Mouse (Mus musculus) kidney, adult 18-20 months (tissue): ENCODE data around the gene Shisa8.
A peak's percentile ranks its signal among the peaks of the same experiment; 100 is the strongest.

Source experiments
- DNase-seq: peaks from one replicate; pipeline ENCODE4 v3.0.0; 2021

Shisa8 gene

DNA sequence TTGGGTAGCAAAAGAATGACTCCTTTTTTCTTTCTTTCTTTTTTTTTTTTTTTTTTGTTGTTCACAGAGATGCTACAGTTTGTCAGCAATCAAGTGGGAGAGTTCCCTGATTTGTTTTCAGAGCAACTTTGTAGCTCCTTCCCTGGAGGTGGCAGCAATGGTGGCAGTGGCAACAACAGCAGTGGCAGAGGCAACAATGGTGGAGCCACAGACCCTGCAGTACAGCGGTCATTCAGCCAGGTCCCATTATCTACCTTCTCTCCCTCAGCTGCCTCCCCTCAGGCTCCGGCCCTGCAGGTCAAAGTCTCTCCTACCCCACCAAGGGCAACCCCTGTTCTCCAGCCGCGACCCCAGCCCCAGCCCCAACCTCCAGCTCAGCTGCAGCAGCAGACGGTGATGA is 42.9 kb downstream of the Shisa8 start:
- no peak for DNase-seq

- peak; percentile 55 for DNase-seq
Observed at GRCm38 (mm10) chr15:82167201-82168168, 45.1 kb downstream of the Shisa8 start.

DNA sequence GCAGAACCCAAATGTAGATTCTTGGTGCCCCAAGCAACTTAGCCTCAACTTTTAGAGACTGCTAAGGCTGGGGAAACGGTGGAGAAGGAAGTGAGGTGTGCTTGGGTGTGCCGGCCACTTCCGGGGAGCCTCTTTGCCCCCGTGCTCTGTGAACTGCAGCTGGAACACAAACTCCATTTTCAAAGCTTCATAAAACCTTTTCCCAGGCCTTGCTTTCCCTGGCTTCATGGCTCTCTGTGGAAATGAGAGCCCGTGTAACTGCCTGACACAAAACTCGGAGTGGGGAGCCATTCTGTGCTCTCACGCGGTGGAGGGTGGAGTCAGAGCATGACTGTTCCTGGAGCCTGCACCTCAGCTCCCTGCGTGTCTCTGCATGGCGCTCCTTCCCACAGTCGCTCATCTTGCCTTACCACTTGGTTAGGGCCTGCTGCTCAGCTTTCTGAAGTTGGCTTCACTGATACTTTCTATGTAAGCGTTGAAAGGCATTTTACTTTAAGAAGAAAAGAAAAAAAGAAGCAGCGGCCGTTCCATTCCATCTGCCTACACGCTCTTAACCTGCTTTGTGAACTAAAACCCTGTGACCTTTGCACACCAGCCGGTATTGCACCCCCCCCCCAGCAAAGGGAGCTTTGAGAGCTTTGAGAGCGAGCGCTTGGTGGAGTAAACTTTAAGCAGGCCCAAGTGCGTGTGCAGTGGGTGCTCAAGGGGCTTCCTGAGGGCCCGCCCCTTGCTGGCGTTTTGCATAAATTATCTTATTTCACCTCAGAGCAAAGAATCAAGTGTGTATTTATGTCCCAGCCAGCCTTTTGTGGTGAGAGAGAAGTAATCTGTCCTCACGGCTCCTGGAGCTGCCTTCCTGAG is 46.1 kb downstream of the Shisa8 start:
- peak; percentile 64 for DNase-seq

DNA sequence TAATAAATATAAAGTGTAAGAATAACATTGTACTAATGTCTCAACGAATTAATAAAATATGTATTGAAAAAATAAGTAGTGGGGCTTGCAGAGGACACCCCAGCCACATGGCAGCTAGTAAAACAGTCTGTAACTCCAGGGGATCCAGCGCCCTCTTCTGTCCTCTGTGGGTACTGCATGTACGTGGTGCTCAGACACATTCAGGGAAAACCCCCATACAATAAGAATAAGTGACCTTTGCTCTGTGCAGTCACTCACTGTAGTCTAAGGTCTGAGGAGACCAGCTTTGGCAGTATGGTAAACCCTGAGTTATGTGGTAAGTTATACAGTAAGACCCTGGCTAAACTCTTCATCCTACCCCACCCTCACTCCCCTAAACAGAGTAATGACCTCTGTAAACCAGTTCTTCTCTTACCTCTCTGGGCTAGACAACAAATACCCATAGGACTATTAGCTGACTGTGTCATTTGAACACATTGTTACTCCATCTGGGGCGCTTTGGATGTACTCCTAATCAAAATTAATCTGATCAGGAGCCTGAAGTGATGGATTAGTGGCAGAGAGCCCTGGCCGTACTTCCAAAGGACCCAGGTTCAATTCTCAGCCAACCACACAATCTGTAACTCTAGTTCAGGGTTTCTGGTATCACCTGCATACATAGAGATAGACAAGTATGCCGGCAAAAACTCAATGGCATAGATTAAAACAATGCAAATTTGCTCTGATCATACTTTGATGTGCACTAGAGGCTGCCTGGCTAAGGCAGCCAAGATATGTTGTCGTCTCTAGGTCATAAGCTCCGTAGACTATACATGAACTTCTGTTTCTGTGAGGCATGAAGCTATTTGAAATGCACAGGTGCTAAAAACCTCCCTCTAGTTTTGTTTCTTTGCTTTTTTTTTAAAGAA is 47.0 kb downstream of the Shisa8 start:
- DNase-seq, result peak; percentile 84

DNA sequence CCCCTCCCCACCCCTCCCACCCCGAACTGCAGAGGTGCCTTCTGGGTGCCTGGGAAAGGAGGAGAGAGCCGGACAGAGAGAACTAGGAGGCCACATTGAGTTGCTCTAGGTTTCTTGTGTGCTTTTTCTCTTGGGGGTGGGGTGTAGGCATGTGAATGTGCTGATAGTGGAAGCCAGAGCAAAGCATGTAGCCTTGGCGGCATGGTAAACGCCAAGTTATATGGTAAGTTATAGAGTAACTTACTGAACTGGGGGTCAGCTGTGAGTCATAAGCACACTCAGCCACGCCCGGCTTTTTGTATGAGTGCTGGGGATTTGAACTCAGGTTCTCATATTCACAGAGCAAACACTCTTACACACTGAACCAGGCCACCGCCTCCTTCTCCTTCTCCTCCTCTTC is 48.1 kb downstream of the Shisa8 start:
- no peak for DNase-seq

DNA sequence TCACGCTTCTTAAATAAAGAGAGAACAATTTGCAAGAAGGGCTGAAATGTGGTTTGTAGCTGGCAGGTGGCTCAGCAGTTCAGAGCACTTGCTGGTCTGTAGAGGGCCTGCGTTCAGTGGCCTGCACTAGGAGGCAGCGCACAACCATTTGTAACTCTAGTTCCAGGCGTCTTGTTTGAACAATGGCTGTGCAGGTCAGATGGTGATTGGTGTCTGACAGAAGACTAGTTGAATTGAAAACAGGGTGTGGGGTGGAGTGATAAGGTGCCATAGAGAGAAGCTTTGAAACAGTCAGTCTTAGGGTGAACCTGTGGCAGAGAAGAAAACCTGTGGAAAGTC is 48.6 kb downstream of the Shisa8 start:
- DNase-seq, result no peak

DNA sequence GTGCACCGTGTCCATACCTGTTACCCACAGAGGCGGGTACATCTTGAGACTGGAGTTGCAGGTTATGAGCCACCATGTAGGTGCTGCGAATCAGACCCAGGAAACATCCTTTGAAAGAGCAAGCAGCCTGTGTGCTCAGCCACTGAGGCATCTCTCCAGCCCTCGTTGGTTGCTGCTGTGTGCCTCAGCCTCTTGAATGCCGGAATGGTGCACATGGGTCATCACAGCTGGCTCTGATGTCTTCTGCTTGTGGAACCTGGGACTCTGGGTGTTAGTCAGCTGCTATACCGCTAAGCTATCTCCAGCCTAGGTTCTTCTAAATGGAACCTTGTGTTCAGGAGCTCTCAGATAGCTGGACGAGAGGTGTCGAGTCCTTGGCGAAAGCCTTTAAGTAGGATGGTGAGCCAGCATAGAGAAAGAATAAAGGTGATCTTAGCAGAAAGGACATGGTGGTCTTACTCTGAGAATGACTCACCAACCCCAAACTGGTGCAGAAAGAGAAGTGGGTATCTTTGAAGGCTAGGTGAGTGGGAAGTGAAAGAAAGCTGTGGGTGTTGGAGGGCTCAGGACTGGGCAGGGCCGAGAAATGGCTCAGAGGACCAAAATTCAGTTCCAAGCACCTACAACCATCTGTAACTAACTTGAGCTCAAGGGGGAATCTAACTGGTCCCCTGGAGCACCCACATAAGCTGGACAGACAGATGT is 49.1 kb downstream of the Shisa8 start:
- no peak for DNase-seq

- DNase-seq, result no peak
Observed at GRCm38 (mm10) chr15:82161965-82162600, 50.5 kb downstream of the Shisa8 start.

GRCm38 (mm10) chr15:82160731-82161640 is 51.6 kb downstream of the Shisa8 start:
- no peak for DNase-seq

GRCm38 (mm10) chr15:82159471-82159870 is 53.1 kb downstream of the Shisa8 start:
- DNase-seq, result no peak

GRCm38 (mm10) chr15:82158243-82159035 is 54.2 kb downstream of the Shisa8 start:
- no peak for DNase-seq

DNA sequence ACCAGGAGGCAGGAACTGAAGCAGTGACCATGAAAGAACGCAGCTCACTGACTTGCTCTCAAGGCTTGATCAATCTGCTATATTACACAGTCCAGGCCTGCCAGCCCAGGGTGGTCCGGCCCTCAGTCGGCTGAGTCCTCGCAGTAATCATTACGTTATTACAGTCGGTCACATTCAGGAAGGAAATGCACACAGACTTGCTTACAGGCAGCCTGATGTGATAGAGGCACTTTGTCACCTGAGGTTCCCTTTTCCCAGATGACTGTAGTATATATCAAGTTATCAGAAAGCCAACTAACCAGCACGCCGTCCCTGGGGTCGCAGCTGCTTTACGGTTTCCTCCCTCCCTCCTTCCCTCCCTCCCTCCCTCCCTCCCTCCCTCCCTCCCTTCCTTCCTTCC is 55.7 kb downstream of the Shisa8 start:
- DNase-seq, result no peak

DNA sequence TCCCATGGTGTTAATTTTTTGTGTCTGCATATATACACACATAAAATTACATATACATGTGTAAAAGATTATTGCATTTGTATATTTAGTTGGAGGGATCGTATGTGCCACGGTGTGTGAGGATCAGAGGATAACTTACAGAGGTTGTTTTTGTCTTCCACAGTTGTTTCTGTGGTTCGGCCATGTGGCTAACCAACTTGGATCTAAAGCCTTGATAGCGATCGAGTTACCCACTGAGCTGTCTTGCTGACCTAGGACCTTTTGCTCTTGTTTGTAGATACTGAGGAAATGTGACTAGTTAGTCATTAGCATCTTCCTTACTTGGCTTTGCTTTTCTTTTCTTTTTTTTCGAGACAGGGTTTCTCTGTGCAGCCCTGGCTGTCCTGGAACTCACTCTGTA is 56.3 kb downstream of the Shisa8 start:
- DNase-seq, result no peak
